Mouse (Mus musculus) gastrocnemius, postnatal 36 days (tissue): Measurements from ENCODE around the gene Gm20716. TPM values are rescaled to one million over a fixed set of nuclear protein-coding genes. Genes with fewer than 3 reads are reported as not detected.

Source experiments
- microRNA-seq, 2 experiments: library from miRNA; unstranded; fragments of <30 nt; microRNA quantifications; one replicate each; pipeline ENCODE4 v1.2.0; 2021
- total RNA-seq, 2 experiments: library from RNA; stranded (reverse); gene quantifications; 2 replicates each; pipeline ENCODE4 v1.2.3; 2021

The Gm20716 gene
- total RNA-seq, 2 experiments from 2014 or later, result 8.2 to 10.9 TPM

Small RNA genes lying within 50 kb of the gene (microRNA-seq; reads per million reads assigned to microRNA genes)
- 0 reads per million in 2 experiments for gene Gm24561

Other genes starting within 250 kb of the Gm20716 start
- gene Ripor3, start 219.7 kb downstream of the Gm20716 start, total RNA-seq, result under 1 TPM; 0.39 to 0.64 TPM
- gene Pard6b, start 149.4 kb downstream of the Gm20716 start, total RNA-seq, result under 1 TPM; 0.69 to 0.91 TPM
- 10 to 100 TPM; 15.1 to 18.0 TPM for gene Adnp, start 23.3 kb downstream of the Gm20716 start, total RNA-seq
- 10 to 100 TPM; 59.0 to 77.3 TPM for gene Dpm1, start 227 bp upstream of the Gm20716 start, total RNA-seq
- 1 to 10 TPM; 3.5 to 3.8 TPM for gene Mocs3, start 258 bp upstream of the Gm20716 start, total RNA-seq
- gene Kcng1, start 51.4 kb upstream of the Gm20716 start, total RNA-seq, result under 1 TPM in 1 of 2 experiments, not detected in 1; 0.10 TPM